Mouse (Mus musculus) liver, adult 2 months (tissue): ENCODE results near the gene Atp11a. TPM values are rescaled to one million over a fixed set of nuclear protein-coding genes. Genes with fewer than 3 reads are reported as not detected.

Source experiments
- DNase-seq: peaks from one replicate; pipeline ENCODE4 v3.0.0-alpha.2; 2011; ENCODE audit warnings: low read depth, low spot score; ENCODE audit errors: extremely low read depth
- H3K27ac ChIP-seq: fragments of 200-500 bp; replicated peaks from 2 replicates; pipeline ENCODE4 v1.5.1; 2012; ENCODE audit warnings: low read depth, mild to moderate bottlenecking, control low read depth, inconsistent platforms, low read length; ENCODE audit not compliant: insufficient read depth
- H3K27me3 ChIP-seq: fragments of 200-500 bp; 2 replicates; pipeline ENCODE4 v1.6.1; 2012; ENCODE audit warnings: mild to moderate bottlenecking, moderate library complexity, low read length, inconsistent platforms; ENCODE audit not compliant: control insufficient read depth, insufficient read depth
- H3K36me3 ChIP-seq: fragments of 200-500 bp; 2 replicates; pipeline ENCODE4 v1.6.1; 2012; ENCODE audit warnings: low read length, inconsistent platforms; ENCODE audit not compliant: control insufficient read depth, insufficient read depth
- H3K4me1 ChIP-seq: fragments of 200-500 bp; 2 replicates; pipeline ENCODE4 v1.6.1; 2011; ENCODE audit warnings: low read length; ENCODE audit not compliant: control insufficient read depth, insufficient read depth
- H3K4me3 ChIP-seq: fragments of 200-500 bp; 2 replicates; pipeline ENCODE4 v1.5.1; 2011; ENCODE audit warnings: low read depth, mild to moderate bottlenecking, control low read depth, low read length, moderate library complexity; ENCODE audit not compliant: insufficient read depth
- H3K79me2 ChIP-seq: fragments of 200-500 bp; 2 replicates; pipeline ENCODE4 v1.6.1; 2012; ENCODE audit warnings: inconsistent platforms, mild to moderate bottlenecking, low read length, moderate library complexity; ENCODE audit not compliant: control insufficient read depth, insufficient read depth
- H3K9ac ChIP-seq: fragments of 200-500 bp; 2 replicates; pipeline ENCODE4 v1.6.1; 2012; ENCODE audit warnings: low read depth, mild to moderate bottlenecking, control low read depth, inconsistent platforms, low read length
- CTCF ChIP-seq: fragments of 200-500 bp; IDR thresholded peaks from 2 replicates; pipeline ENCODE4 v1.5.1; 2011; ENCODE audit warnings: low read depth, low read length, control low read depth
- POLR2A ChIP-seq: fragments of 200-500 bp; IDR thresholded peaks from 2 replicates; pipeline ENCODE4 v1.6.1; 2011; ENCODE audit warnings: low read length, control low read depth; ENCODE audit not compliant: insufficient read depth; ENCODE audit errors: extremely low read depth
- WGBS: fragments of 180-500 bp; shearing (Covaris S2); methylation state at CpG from one replicate; pipeline ENCODE4 v1.1.7; 2018; 5-methylcytosine and 5-hydroxymethylcytosine counted together
- polyA plus RNA-seq: library from polyadenylated mRNA; depleted of rRNA; stranded (reverse); fragments of >200 nt; gene quantifications from 2 replicates; pipeline ENCODE4 v1.2.3, GENCODE M21; 2012
- total RNA-seq: library from RNA; depleted of rRNA; stranded (reverse); fragments of >200 nt; gene quantifications from 2 replicates; pipeline ENCODE4 v1.2.3, GENCODE M21; 2014

Atp11a gene
- total and polyA plus RNA-seq, 2 experiments, result 4.8 to 6.6 TPM

- Histone ChIP-seq H3K27me3 (peaks cover 4% of the 10 kb centered on the region), H3K4me3 (no peak overlapping the region), H3K79me2 (no peaks in the 10 kb centered on the region), H3K4me1 (0 out of 2 replicates have a peak, but pooled peaks cover 3% of the 10 kb centered on the region), H3K27ac (no peak overlapping the region), H3K9ac (no peak overlapping the region), H3K36me3 (no peaks in the 10 kb centered on the region)
- DNase-seq, result peak; percentile 22
- WGBS, result 45% methylated on average over 5 of the region's 5 CpGs
- TF ChIP-seq POLR2A (no peak), CTCF (no peak)
Observed at GRCm38 (mm10) chr8:12754115-12754514, 2.7 kb upstream of the Atp11a start.

- Histone ChIP-seq H3K9ac (no peak overlapping the region), H3K36me3 (no peaks in the 10 kb centered on the region), H3K4me3 (no peak overlapping the region), H3K79me2 (no peaks in the 10 kb centered on the region), H3K27me3 (peaks cover 4% of the 10 kb centered on the region), H3K4me1 (0 out of 2 replicates have a peak, but pooled peaks cover 3% of the 10 kb centered on the region), H3K27ac (no peak overlapping the region)
- TF ChIP-seq CTCF (peak; percentile 35; the same call in 1 of the 2 replicates), POLR2A (no peak)
- WGBS, result 58% methylated on average over 2 of the region's 2 CpGs
- peak; percentile 21 for DNase-seq
Observed at GRCm38 (mm10) chr8:12755312-12755711, 1.5 kb upstream of the Atp11a start.

DNA sequence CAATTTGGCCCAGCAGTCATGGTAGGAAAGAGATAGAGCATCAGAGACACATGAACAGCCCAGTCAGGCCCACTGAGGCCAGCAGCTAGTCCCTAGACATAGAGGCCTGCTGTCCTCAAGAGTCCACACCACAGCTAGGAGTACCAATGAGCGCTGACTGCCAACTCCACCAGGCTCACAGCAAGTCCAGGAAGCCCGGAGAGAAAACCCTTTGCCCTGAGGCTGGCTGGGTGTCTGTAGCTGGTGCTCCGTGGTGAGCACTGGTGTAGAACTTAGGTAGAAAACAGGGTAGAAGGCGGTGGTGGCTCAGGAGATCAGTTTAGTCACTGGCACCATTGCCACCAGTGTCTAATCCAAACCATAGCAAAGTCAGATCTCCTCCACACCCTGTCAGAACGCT, 988 bp upstream of the Atp11a start:
- Histone ChIP-seq H3K9ac (no peak overlapping the region), H3K4me3 (no peak overlapping the region), H3K27me3 (peaks cover 4% of the 10 kb centered on the region), H3K4me1 (0 out of 2 replicates have a peak, but pooled peaks cover 3% of the 10 kb centered on the region), H3K36me3 (no peaks in the 10 kb centered on the region), H3K27ac (no peak overlapping the region), H3K79me2 (no peaks in the 10 kb centered on the region)
- 86% methylated on average over 5 of the region's 5 CpGs for WGBS
- DNase-seq, result no peak
- TF ChIP-seq POLR2A (no peak), CTCF (no peak)

GRCm38 (mm10) chr8:12757231-12757940, 572 bp downstream of the Atp11a start:
- Histone ChIP-seq H3K4me1 (0 out of 2 replicates have a peak, but pooled peaks cover 3% of the 10 kb centered on the region), H3K27ac (no peak overlapping the region), H3K36me3 (no peaks in the 10 kb centered on the region), H3K79me2 (no peaks in the 10 kb centered on the region), H3K27me3 (peaks cover 4% of the 10 kb centered on the region), H3K4me3 (peak overlapping the region; percentile 87), H3K9ac (peak overlapping the region; percentile 90)
- no peak for DNase-seq
- no peak for TF ChIP-seq CTCF
- TF ChIP-seq POLR2A, result no peak
- WGBS, result 9% methylated on average over 61 of the region's 61 CpGs

- Histone ChIP-seq H3K27ac (no peak overlapping the region), H3K4me3 (no peak overlapping the region), H3K9ac (no peak overlapping the region), H3K36me3 (no peaks in the 10 kb centered on the region), H3K79me2 (no peaks in the 10 kb centered on the region), H3K4me1 (0 out of 2 replicates have a peak, but pooled peaks cover 3% of the 10 kb centered on the region), H3K27me3 (peaks cover 4% of the 10 kb centered on the region)
- TF ChIP-seq CTCF (no peak), POLR2A (no peak)
- WGBS, result 85% methylated on average over 3 of the region's 3 CpGs
- DNase-seq, result no peak
Observed at GRCm38 (mm10) chr8:12759963-12760362, 3.1 kb downstream of the Atp11a start.

GRCm38 (mm10) chr8:12761873-12762272, 5.1 kb downstream of the Atp11a start:
- no peak for DNase-seq
- no peak overlapping the region for H3K9ac ChIP-seq
- no peak overlapping the region for H3K27ac ChIP-seq
- 0 out of 2 replicates have a peak, but pooled peaks cover 3% of the 10 kb centered on the region for H3K4me1 ChIP-seq
- no peak overlapping the region for H3K4me3 ChIP-seq
- TF ChIP-seq CTCF, result no peak
- TF ChIP-seq POLR2A, result no peak
- H3K79me2 ChIP-seq, result no peaks in the 10 kb centered on the region
- no peaks in the 10 kb centered on the region for H3K36me3 ChIP-seq
- H3K27me3 ChIP-seq, result peaks cover 4% of the 10 kb centered on the region
- WGBS, result 76% methylated on average over 3 of the region's 3 CpGs
